Mouse (Mus musculus): Measurements from ENCODE around the gene Fhit. TPM values are rescaled to one million over a fixed set of nuclear protein-coding genes. Genes with fewer than 3 reads are reported as not detected.
"Not testable (repeated sequence)": the region's sequence is repeated elsewhere in the genome, so short reads cannot be mapped to it uniquely, and the experiment has no call there.

Gene Fhit
- polyA plus RNA-seq, 1 experiment from 2014 or later = 11.4 TPM

GRCm38 (mm10) chr14:11085596-11085995 is 76.2 kb downstream of the Fhit start:
- H3K27me3 ChIP-seq (replicated peaks) = no peaks in the 10 kb centered on the region
- H3K36me3 ChIP-seq = no peaks in the 10 kb centered on the region
- H3K27ac ChIP-seq = no peak overlapping the region
- no peak overlapping the region for H3K4me2 ChIP-seq (replicated peaks)
- no peak overlapping the region for H3K4me3 ChIP-seq (replicated peaks)
- no peak overlapping the region for H3K9ac ChIP-seq
- ATAC-seq = no peak
- no peaks in the 10 kb centered on the region for H3K4me1 ChIP-seq (replicated peaks)
- no peaks in the 10 kb centered on the region for H3K9me3 ChIP-seq
- 65% methylated on average over 3 of the region's 3 CpGs for WGBS

DNA sequence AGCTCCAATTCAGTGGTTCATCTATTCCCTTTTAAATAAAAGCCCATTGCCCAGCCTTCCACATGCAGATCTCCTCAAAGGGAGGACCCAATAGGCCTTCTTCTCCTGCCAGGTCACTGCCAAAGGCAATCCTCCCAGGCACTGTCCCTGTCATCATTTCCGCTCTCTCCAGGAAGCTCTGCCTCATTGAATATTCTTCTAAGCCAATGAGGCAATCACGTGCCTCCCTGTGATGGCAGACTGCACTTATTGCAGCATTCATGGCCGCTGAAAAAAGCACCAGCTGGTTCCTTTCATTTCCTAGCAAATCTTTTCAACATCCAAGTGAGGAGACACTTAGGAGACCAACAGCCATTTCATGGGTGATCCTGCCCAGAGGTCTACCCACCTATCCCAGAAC is 77.9 kb downstream of the Fhit start:
- Histone ChIP-seq H3K9ac (no peak overlapping the region), H3K27me3 (replicated peaks) (no peaks in the 10 kb centered on the region), H3K27ac (no peak overlapping the region), H3K4me1 (replicated peaks) (no peaks in the 10 kb centered on the region), H3K36me3 (no peaks in the 10 kb centered on the region), H3K4me2 (replicated peaks) (no peak overlapping the region), H3K4me3 (replicated peaks) (no peak overlapping the region), H3K9me3 (no peaks in the 10 kb centered on the region)
- whole genome bisulfite sequencing = 55% methylated on average over 3 of the region's 3 CpGs
- ATAC-seq = no peak

GRCm38 (mm10) chr14:11083462-11083861 is 78.4 kb downstream of the Fhit start:
- Histone ChIP-seq H3K4me1 (replicated peaks) (no peaks in the 10 kb centered on the region), H3K36me3 (no peaks in the 10 kb centered on the region), H3K4me2 (replicated peaks) (no peak overlapping the region), H3K9me3 (no peaks in the 10 kb centered on the region), H3K4me3 (replicated peaks) (no peak overlapping the region), H3K27ac (no peak overlapping the region), H3K27me3 (replicated peaks) (no peaks in the 10 kb centered on the region), H3K9ac (no peak overlapping the region)
- WGBS = 70% methylated on average over 5 of the region's 5 CpGs
- no peak for ATAC-seq

DNA sequence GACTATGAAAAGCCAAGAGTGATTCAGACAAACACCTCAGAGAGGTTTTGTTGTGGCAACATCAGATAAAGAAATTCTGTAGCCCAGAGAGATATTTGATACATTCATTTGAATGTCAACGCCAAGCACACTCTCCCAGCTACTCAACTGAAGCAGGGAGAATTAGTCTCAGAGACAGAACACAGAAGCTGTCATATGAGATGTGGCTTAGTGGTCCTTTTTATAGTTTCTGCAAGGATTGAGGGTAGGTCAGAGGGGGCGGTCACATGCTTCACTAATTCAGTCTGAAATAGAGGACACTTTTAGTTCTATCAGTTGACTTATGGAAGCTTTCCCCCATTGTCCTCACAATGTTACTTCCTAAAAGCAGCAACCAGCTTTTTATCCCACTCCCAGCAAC is 98.2 kb downstream of the Fhit start:
- H3K36me3 ChIP-seq = no peaks in the 10 kb centered on the region
- H3K4me2 ChIP-seq (replicated peaks) = no peak overlapping the region
- H3K27me3 ChIP-seq (replicated peaks) = no peaks in the 10 kb centered on the region
- H3K4me1 ChIP-seq (replicated peaks) = no peaks in the 10 kb centered on the region
- ATAC-seq = no peak
- 78% methylated on average over 2 of the region's 2 CpGs for WGBS
- no peak overlapping the region for H3K27ac ChIP-seq
- no peaks in the 10 kb centered on the region for H3K9me3 ChIP-seq
- no peak overlapping the region for H3K9ac ChIP-seq
- no peak overlapping the region for H3K4me3 ChIP-seq (replicated peaks)

DNA sequence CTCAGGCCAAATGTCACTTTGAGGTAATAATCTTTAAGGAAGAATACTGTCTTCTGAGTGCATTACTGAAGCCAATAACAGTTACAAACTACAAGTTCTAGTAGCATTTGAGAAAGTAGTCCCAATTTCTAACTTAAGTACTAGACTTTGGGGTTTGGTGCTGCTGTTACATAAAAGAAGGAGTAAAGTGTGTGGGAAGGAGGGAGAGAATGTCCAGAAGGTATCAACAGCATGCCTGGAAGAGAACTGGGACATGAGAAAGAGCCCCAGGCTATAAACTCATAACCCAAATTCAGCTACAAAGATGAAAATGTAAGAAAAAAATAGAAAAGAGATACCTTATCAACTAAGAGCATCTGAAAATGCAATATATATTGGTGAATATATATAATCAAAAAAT is 101.6 kb downstream of the Fhit start:
- no peak for ATAC-seq

DNA sequence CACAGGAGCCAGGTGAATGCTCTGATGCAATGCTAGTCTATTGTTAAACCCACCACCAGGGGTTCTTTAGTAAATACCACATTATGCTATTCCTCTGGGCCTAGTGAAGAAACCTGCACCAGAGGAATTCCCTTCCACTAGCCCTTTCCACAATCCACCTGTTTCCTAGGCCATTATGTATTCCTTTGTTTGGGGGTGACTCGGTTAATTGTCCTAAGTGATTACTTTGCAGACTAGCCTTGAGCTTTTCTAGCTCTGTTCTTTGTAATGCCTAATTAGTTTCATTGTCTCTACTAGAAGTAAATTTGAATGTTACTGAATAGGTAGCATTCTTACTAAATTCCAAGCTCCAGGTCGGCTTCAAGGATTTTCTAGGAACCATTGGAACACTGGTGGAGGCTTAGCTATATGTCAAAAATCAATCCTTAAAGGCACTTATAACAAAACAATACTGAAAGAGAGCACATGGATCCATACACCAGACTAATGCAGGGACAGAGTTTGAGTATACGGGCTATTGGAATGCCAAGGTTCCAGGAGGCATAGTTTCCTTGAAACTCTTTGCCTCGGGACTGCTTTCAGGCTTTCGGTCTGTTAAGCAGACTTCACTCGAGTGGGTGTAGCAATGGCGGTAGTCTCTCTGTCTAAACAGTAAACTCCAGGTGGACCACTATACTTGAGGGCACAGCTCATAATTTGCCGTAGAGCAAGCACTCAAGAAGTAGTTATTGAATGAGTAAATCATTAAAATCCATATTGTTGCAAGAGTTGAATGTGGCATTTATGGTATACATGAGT is 122.1 kb downstream of the Fhit start:
- not testable (repeated sequence) for ATAC-seq; H3K4me2 ChIP-seq (replicated peaks); H3K4me1 ChIP-seq (replicated peaks); H3K36me3 ChIP-seq; H3K4me3 ChIP-seq (replicated peaks); H3K27me3 ChIP-seq (replicated peaks); H3K9ac ChIP-seq; H3K27ac ChIP-seq; H3K9me3 ChIP-seq
- 73% methylated on average over 8 of the region's 8 CpGs for WGBS

More for the DNA sequence above, 101.6 kb downstream of the Fhit start:
- no peaks in the 10 kb centered on the region for H3K36me3 ChIP-seq
- no peak overlapping the region for H3K4me2 ChIP-seq (replicated peaks)
- no peak overlapping the region for H3K4me3 ChIP-seq (replicated peaks)
- no peaks in the 10 kb centered on the region for H3K4me1 ChIP-seq (replicated peaks)
- H3K27ac ChIP-seq = no peak overlapping the region
- H3K27me3 ChIP-seq (replicated peaks) = no peaks in the 10 kb centered on the region
- no peaks in the 10 kb centered on the region for H3K9me3 ChIP-seq
- no peak overlapping the region for H3K9ac ChIP-seq

GRCm38 (mm10) chr14:11021391-11021790 is 140.4 kb downstream of the Fhit start:
- 43% methylated on average over 3 of the region's 3 CpGs for WGBS

DNA sequence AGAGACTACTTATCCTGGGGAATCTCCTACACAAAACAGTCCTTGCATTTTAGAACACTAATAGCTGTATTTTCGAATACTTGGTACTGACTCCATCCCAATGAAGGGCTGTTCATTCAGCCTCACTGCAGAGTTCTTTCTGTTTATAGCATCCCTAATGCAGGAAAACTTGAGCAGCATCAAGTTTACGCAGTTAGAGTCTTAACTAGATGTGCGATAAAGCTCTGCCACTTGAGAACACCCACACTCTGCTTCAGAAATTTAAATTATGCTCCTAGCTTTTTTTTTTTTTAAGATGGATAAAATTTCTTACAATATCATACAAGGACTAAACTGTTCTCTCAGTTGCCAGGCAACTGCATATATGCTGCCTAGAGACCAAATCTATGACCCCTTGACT is 183.2 kb downstream of the Fhit start:
- Histone ChIP-seq H3K27me3 (replicated peaks) (no peaks in the 10 kb centered on the region), H3K4me3 (replicated peaks) (no peak overlapping the region), H3K4me1 (replicated peaks) (no peaks in the 10 kb centered on the region), H3K4me2 (replicated peaks) (no peak overlapping the region), H3K9ac (no peak overlapping the region), H3K27ac (no peak overlapping the region), H3K9me3 (no peaks in the 10 kb centered on the region), H3K36me3 (no peaks in the 10 kb centered on the region)
- 89% methylated on average over 3 of the region's 3 CpGs for WGBS
- ATAC-seq = no peak

More at GRCm38 (mm10) chr14:11021391-11021790, 140.4 kb downstream of the Fhit start:
- no peak for ATAC-seq
- H3K9ac ChIP-seq = no peak overlapping the region
- no peak overlapping the region for H3K27ac ChIP-seq
- no peaks in the 10 kb centered on the region for H3K36me3 ChIP-seq
- no peak overlapping the region for H3K4me3 ChIP-seq (replicated peaks)
- H3K9me3 ChIP-seq = no peaks in the 10 kb centered on the region
- no peaks in the 10 kb centered on the region for H3K27me3 ChIP-seq (replicated peaks)
- no peaks in the 10 kb centered on the region for H3K4me1 ChIP-seq (replicated peaks)
- no peak overlapping the region for H3K4me2 ChIP-seq (replicated peaks)

DNA sequence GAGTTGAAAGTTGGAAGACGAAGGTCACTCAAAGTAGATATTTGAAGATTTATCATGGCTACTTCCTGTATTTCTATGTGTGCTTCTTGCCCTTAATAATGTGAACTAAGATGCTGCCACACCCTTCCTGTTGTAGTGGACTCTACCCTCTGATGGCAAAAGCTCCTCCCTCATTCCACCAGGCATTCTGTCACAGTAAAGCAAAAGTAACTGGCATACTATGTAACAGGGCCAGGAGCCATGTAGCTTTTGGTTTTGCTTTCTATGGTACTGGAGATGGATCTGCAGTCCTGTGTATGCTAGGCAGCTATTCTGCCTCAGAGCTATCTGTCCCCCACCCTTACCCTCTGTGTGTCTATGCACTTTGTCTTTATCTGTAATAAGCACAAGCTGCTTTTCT is 220.2 kb downstream of the Fhit start:
- 85% methylated on average over 1 of the region's 1 CpGs for WGBS
- peak; percentile 71 for ATAC-seq
- Histone ChIP-seq H3K36me3 (no peaks in the 10 kb centered on the region), H3K9ac (no peak overlapping the region), H3K27ac (no peak overlapping the region), H3K27me3 (replicated peaks) (no peaks in the 10 kb centered on the region), H3K4me2 (replicated peaks) (no peak overlapping the region), H3K4me3 (replicated peaks) (no peak overlapping the region), H3K4me1 (replicated peaks) (no peaks in the 10 kb centered on the region), H3K9me3 (no peaks in the 10 kb centered on the region)

- Histone ChIP-seq H3K9ac (no peak overlapping the region), H3K9me3 (no peaks in the 10 kb centered on the region), H3K36me3 (no peaks in the 10 kb centered on the region), H3K27me3 (replicated peaks) (no peaks in the 10 kb centered on the region), H3K4me3 (replicated peaks) (no peak overlapping the region), H3K4me1 (replicated peaks) (no peaks in the 10 kb centered on the region), H3K4me2 (replicated peaks) (no peak overlapping the region), H3K27ac (no peak overlapping the region)
- 52% methylated on average over 3 of the region's 3 CpGs for WGBS
- ATAC-seq = no peak
Observed at GRCm38 (mm10) chr14:10933667-10934066, 228.2 kb downstream of the Fhit start.

GRCm38 (mm10) chr14:10917893-10918803 is 243.7 kb downstream of the Fhit start:
- H3K4me1 ChIP-seq (replicated peaks) = no peaks in the 10 kb centered on the region
- H3K36me3 ChIP-seq = no peaks in the 10 kb centered on the region
- WGBS = 72% methylated on average over 7 of the region's 7 CpGs
- ATAC-seq = no peak
- H3K9ac ChIP-seq = no peak overlapping the region
- no peaks in the 10 kb centered on the region for H3K27me3 ChIP-seq (replicated peaks)
- no peaks in the 10 kb centered on the region for H3K9me3 ChIP-seq
- no peak overlapping the region for H3K4me2 ChIP-seq (replicated peaks)
- no peak overlapping the region for H3K4me3 ChIP-seq (replicated peaks)
- no peak overlapping the region for H3K27ac ChIP-seq

DNA sequence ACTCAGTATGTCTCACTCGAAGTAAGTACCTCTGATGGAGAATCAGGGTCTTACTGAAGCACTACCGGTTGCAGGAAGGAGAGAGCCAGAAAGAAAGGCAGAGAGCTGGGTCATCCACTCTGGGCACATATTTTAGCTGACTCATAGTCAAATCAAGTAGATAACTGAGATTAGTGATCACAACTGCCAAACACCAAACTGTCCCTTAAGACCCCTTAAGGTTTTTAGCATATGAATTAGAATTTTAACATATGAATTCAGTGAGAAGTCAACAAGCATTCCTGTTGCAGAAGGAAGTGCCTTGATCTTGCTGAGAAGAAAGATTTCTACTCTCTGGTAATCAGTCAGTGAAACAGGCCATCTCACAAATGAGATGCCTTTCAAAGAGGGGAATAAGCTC is 253.8 kb downstream of the Fhit start:
- no peak overlapping the region for H3K27ac ChIP-seq
- 81% methylated on average over 2 of the region's 2 CpGs for WGBS
- H3K27me3 ChIP-seq (replicated peaks) = no peaks in the 10 kb centered on the region

More for the DNA sequence above, 253.8 kb downstream of the Fhit start:
- no peaks in the 10 kb centered on the region for H3K9me3 ChIP-seq
- H3K4me2 ChIP-seq (replicated peaks) = no peak overlapping the region
- H3K4me3 ChIP-seq (replicated peaks) = no peak overlapping the region
- H3K9ac ChIP-seq = no peak overlapping the region
- H3K36me3 ChIP-seq = no peaks in the 10 kb centered on the region
- no peaks in the 10 kb centered on the region for H3K4me1 ChIP-seq (replicated peaks)
- ATAC-seq = no peak

Measured in intestine, embryonic 15.5 days (tissue).